9 mouse cellular contexts compared by ENCODE assay signal in genomic region chr4:86537972-86538371, GRCm38 (mm10). TPM values are rescaled to one million over a fixed set of nuclear protein-coding genes. Genes with fewer than 3 reads are reported as not detected.
DNase-seq lines count a peak whose midpoint lies in the region.
"Had no signal": no experiment of that assay in that cellular context is flagged by ENCODE, and none has a peak within 500 bp of the region (broad histone marks: within the 10 kb centered on the region; RNA-seq: fewer than 3 reads in every experiment).

No protein-coding gene starts in this region.

- no peak overlapping the region for H3K4me3 ChIP-seq in heart, embryonic 10.5 days
- H3K4me3 ChIP-seq: limb, embryonic 15.5 days had no signal

- peak; percentile 33 to 67 for DNase-seq in heart, adult 18-20 months
- no peak for DNase-seq in heart, embryonic 10.5 days (ENCODE audit: low spot score)
- peak; percentile 19 for DNase-seq in urinary bladder, postnatal 14 days (ENCODE audit: low spot score)
- DNase-seq in urinary bladder, postnatal 10 days (ENCODE audit: low spot score) = no peak
- DNase-seq in embryo, embryonic 10.5 days (ENCODE audit: low spot score) = peak; percentile 67
- peak; percentile 28 for DNase-seq in lung, postnatal 25 days (ENCODE audit: low spot score)
- DNase-seq in layer of hippocampus, adult 11-12 months (ENCODE audit: low spot score) = no peak
- DNase-seq in right cerebral cortex, adult 18-20 months = no peak

- WGBS in heart, embryonic 10.5 days = 40% methylated on average over 4 of the region's 4 CpGs

- no peaks in the 10 kb centered on the region for H3K27me3 ChIP-seq in heart, embryonic 10.5 days (ENCODE audit: insufficient read depth, poor library complexity, severe bottlenecking)
- H3K27me3 ChIP-seq: limb, embryonic 15.5 days had no signal

- H3K9me3 ChIP-seq in heart, embryonic 10.5 days = no peaks in the 10 kb centered on the region
- H3K9me3 ChIP-seq: limb, embryonic 15.5 days had no signal

- H3K27ac ChIP-seq in heart, embryonic 10.5 days = no peak overlapping the region
- H3K27ac ChIP-seq: limb, embryonic 15.5 days had no signal

- no peaks in the 10 kb centered on the region for H3K36me3 ChIP-seq in heart, embryonic 10.5 days
- H3K36me3 ChIP-seq: limb, embryonic 15.5 days had no signal

- H3K4me1 ChIP-seq in heart, embryonic 10.5 days = peaks cover 4% of the 10 kb centered on the region

RNA-seq across cellular contexts. Expression of gene Saxo1, which starts 20.2 kb away (rescaled TPM):
- not detected for total RNA-seq in heart, adult 18-20 months (2021)
- polyA plus RNA-seq in heart, embryonic 10.5 days (2016; fragmentation: Nextera tagmentation; extraction: Ambion mirVana) = not detected in 2 replicates

RNA-seq across cellular contexts. Expression of gene Rraga, which starts 37.5 kb away (rescaled TPM):
- total RNA-seq in heart, adult 18-20 months (2021) = 10 to 100 TPM; 56.6 to 61.6 TPM
- polyA plus RNA-seq in heart, embryonic 10.5 days (2016; fragmentation: Nextera tagmentation; extraction: Ambion mirVana) = 32.2 and 50.4 TPM in 2 replicates

Comparison
In these comparisons a context has a peak if more than half of its experiments do, and no peak if none do; other contexts are left out.
1. DNase-seq: peak in heart, adult 18-20 months (2 of 2), urinary bladder, postnatal 14 days (single experiment), embryo, embryonic 10.5 days (single experiment) and lung, postnatal 25 days (single experiment); none in heart, embryonic 10.5 days (single experiment), urinary bladder, postnatal 10 days (single experiment), layer of hippocampus, adult 11-12 months (single experiment) and right cerebral cortex, adult 18-20 months (single experiment).